Mouse (Mus musculus) bone marrow, adult 2 months (tissue): ENCODE data around the gene Agap2.

ENCODE experiments used
- CTCF ChIP-seq: fragments of 200-500 bp; IDR thresholded peaks from 2 replicates; pipeline ENCODE4 v1.5.1; 2011; ENCODE audit warnings: low read length, control low read depth; ENCODE audit not compliant: control insufficient read depth, insufficient read depth
- POLR2A ChIP-seq: fragments of 200-500 bp; IDR thresholded peaks from 2 replicates; pipeline ENCODE4 v1.6.1; 2011; ENCODE audit warnings: low read depth, mild to moderate bottlenecking, control low read depth, low read length, borderline replicate concordance; ENCODE audit not compliant: control insufficient read depth

DNA sequence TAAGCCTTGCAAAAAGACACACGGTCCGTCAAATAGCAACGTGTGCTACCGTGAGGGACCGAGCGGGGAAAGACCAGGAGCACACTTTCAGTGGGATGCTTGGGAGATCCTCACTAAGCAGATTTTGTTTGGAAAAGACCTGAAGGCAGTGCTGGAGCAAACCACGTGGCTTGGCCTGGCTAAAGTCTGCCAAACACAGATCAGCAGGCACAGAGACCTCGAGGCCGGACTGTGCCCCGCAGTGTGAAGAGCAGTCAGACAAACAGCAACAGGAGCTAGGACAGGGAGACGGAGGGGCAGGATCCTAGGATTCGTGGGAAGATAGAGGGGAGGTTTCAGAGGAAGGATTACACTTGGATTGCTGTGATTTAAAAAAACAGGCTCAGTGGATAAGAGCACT is 38.8 kb upstream of the Agap2 start:
- no peak for TF ChIP-seq POLR2A
- no peak for TF ChIP-seq CTCF
